Mouse (Mus musculus) thymus, postnatal 25 days (tissue): ENCODE measurements around the gene Ddx59.
A peak's percentile ranks its signal among the peaks of the same experiment; 100 is the strongest.

Source experiments
- DNase-seq: peaks from one replicate; pipeline ENCODE4 v3.0.0; 2022

The Ddx59 gene

GRCm38 (mm10) chr1:136450206-136450605, 35.1 kb downstream of the Ddx59 start:
- no peak for DNase-seq

DNA sequence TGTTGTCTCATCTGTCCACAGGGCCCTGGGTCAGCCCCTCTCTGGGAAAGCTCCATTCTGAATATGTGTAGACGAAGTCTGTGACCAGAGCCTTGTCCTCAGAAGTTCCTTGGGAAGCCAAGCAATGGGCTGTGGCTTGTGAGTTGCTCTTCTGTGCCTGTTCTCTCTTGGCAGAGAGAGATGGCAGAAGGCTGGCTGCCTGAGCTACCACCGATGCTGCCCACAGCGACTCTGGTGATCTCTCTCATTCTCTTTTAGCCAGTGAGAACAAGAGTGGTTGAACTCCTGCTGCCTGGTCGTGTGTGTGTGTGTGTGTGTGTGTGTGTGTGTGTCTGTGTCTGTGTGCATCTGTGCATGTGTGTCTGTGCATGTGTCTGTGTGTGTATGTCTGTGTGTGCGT, 37.4 kb downstream of the Ddx59 start:
- no peak for DNase-seq

GRCm38 (mm10) chr1:136455756-136456585, 40.9 kb downstream of the Ddx59 start:
- no peak for DNase-seq

DNA sequence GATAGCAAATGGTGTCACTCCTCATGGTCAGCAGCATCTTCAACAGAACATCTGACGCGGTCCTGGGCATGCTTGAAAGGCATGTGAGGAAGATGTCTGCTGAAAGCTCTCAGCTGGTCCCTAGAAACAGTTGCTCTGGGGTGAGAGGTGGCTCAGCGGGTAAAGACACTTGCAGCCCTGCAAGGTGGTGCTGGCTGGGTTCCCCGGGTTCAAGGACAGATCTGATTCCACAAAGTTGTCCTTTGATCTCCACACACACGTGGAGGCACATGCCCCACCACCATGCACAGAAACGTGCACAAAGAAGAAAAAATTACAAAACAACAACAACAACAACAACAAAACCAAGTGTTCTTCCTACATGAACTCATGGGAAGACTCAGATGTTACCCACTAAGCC, 41.7 kb downstream of the Ddx59 start:
- no peak for DNase-seq

- DNase-seq: no peak
Measured at GRCm38 (mm10) chr1:136457403-136457802, 42.3 kb downstream of the Ddx59 start.

- peak; percentile 18 for DNase-seq
Measured at GRCm38 (mm10) chr1:136458691-136459245, 43.7 kb downstream of the Ddx59 start.

GRCm38 (mm10) chr1:136462443-136462842, 47.4 kb downstream of the Ddx59 start:
- DNase-seq: no peak

DNA sequence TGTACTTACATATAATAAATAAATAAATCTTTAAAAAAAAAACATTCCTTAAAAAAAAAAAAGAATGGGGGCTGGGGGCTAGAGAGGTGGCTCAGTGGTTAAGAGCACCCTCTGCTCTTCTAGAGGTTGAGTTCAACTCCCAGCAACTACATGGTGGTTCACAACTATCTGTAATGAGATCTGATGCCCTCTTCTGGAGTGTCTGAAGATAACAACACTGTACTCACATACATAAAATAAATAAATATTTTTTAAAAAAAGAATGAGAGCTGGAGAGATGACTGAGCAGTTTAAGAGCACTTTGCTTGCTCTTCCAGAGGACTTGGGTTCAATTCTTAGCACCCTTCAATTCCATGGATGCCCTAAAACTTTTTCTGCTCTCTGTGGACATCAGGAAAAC, 50.1 kb downstream of the Ddx59 start:
- DNase-seq: no peak

DNA sequence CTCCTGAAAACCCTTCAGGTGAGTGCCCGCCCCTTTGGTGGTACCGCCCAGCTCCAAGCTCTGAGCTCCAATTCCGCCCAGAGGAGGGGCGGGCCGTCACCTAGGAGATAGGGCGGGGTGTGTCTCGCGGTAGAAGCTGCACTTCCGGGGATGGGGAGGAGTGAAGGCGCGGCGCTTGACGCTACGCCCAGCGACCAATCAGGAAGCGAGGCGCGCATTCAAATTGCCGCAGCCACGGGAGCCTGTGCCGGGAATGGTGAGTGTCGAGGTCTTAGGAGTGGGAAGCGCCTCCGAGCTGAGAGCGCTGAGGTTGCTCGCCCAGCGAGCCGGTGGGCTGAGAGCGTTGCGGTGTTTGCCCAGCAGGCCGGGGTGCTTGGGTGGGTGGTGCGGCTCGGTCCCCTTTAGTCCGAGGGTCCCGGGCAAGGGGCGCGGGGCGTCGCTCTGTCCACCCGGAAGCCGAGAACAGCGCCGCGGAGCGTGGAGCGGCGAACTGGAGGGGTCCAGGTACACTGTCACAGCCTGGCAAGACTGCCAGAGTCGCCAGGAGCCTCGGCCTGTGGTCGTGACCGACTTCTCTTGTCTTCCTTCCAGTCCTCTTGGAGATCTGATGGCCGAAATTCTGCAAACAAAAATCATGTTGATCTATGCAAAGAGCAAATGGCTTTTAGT, 51.2 kb downstream of the Ddx59 start, which contains the start of gene Kif14:
Gene Kif14 (plus strand): TSS at position 201 of the 669 bp plus-strand sequence.
- DNase-seq: peak; percentile 96

GRCm38 (mm10) chr1:136469408-136469807, 54.3 kb downstream of the Ddx59 start:
- DNase-seq: no peak

GRCm38 (mm10) chr1:136470471-136470870, 55.4 kb downstream of the Ddx59 start:
- DNase-seq: no peak
